Mouse (Mus musculus) layer of hippocampus, adult 8-10 months (tissue): ENCODE data around the gene Svs3a. TPM values are rescaled to one million over a fixed set of nuclear protein-coding genes. Genes with fewer than 3 reads are reported as not detected.
"Not testable (repeated sequence)": the region's sequence is repeated elsewhere in the genome, so short reads cannot be mapped to it uniquely, and the experiment has no call there.

ENCODE experiments used
- DNase-seq, 2 experiments: peaks; one replicate each; pipeline ENCODE4 v3.0.0; 2022; ENCODE audit warnings: low spot score in 2 of 2
- total RNA-seq, 4 experiments: library from RNA; stranded (reverse); gene quantifications; 2 replicates each; pipeline ENCODE4 v1.2.4; 2022

The Svs3a gene
- total RNA-seq = not detected

GRCm38 (mm10) chr2:164288968-164289367, at the start of gene Svs3a:
Gene Svs3a, plus strand, starts transcription at chr2:164289268.
- DNase-seq = not testable (repeated sequence)

GRCm38 (mm10) chr2:164256540-164256939, 32.5 kb upstream of the Svs3a start, which contains the start of gene Svs3b:
Gene Svs3b, minus strand, starts transcription at chr2:164256640.
- DNase-seq = not testable (repeated sequence)

GRCm38 (mm10) chr2:164278359-164278758, 10.7 kb upstream of the Svs3a start, which contains the start of gene Svs4:
Gene Svs4, minus strand, starts transcription at chr2:164278459.
- no peak for DNase-seq

- DNase-seq = peak in 1 of 2 experiments; percentile 2
These were observed 23.5 kb downstream of the Svs3a start for GRCm38 (mm10) chr2:164312599-164312998.

- not testable (repeated sequence) for DNase-seq
These were observed 26.4 kb downstream of the Svs3a start for GRCm38 (mm10) chr2:164315460-164315859.

GRCm38 (mm10) chr2:164316451-164316850, 27.4 kb downstream of the Svs3a start, which contains the start of gene Svs6:
Gene Svs6, plus strand, starts transcription at chr2:164316751.
- DNase-seq = not testable (repeated sequence)

- no peak for DNase-seq
These were observed 31.9 kb downstream of the Svs3a start for GRCm38 (mm10) chr2:164320983-164321382.

GRCm38 (mm10) chr2:164332440-164332839, 43.4 kb downstream of the Svs3a start, which contains the start of gene Svs5:
Gene Svs5, plus strand, starts transcription at chr2:164332740.
- DNase-seq = not testable (repeated sequence)

Other genes starting within 250 kb of the Svs3a start
- 10 to 100 TPM; 41.1 to 55.7 (median 46.3) TPM for gene Stk4, start 218.9 kb upstream of the Svs3a start, total RNA-seq
- 100 to 1,000 TPM; 108 to 114 (median 109) TPM for gene Tomm34, start 218.1 kb upstream of the Svs3a start, total RNA-seq
- gene Kcns1, start 118.2 kb upstream of the Svs3a start, total RNA-seq = 1 to 10 TPM; 5.3 to 7.8 (median 6.2) TPM
- gene Wfdc5, start 106.5 kb upstream of the Svs3a start, total RNA-seq = not detected
- gene Wfdc12, start 98.7 kb upstream of the Svs3a start, total RNA-seq = not detected
- gene Wfdc15a, start 89.1 kb upstream of the Svs3a start, total RNA-seq = not detected
- not detected for gene Wfdc15b, start 67.6 kb upstream of the Svs3a start, total RNA-seq
- gene Svs2, start 50.8 kb upstream of the Svs3a start, total RNA-seq = not detected
- gene Svs3b, start 32.6 kb upstream of the Svs3a start, total RNA-seq = not detected
- gene Svs4, start 10.8 kb upstream of the Svs3a start, total RNA-seq = not detected
- gene Svs6, start 27.5 kb downstream of the Svs3a start, total RNA-seq = not detected
- gene Svs5, start 43.5 kb downstream of the Svs3a start, total RNA-seq = not detected
- gene Slpi, start 99.8 kb downstream of the Svs3a start, total RNA-seq = 1 to 10 TPM in 3 of 4 experiments, not detected in 1; 1.2 to 1.5 (median 1.2) TPM
- under 1 TPM; 0.34 to 0.67 (median 0.42) TPM for gene Rbpjl, start 113.9 kb downstream of the Svs3a start, total RNA-seq
- 10 to 100 TPM; 11.1 to 12.6 (median 11.9) TPM for gene Matn4, start 115.9 kb downstream of the Svs3a start, total RNA-seq
- 100 to 1,000 TPM; 109 to 165 (median 131) TPM for gene Sdc4, start 154.6 kb downstream of the Svs3a start, total RNA-seq
- gene Sys1, start 167.7 kb downstream of the Svs3a start, total RNA-seq = 10 to 100 TPM; 40.4 to 45.8 (median 44.8) TPM
- gene Gm20458, start 171.7 kb downstream of the Svs3a start, total RNA-seq = 10 to 100 TPM in 1 of 4 experiments, 1 to 10 TPM in 2, not detected in 1; 8.4 to 15.8 (median 9.9) TPM
- not detected for gene Trp53tg5, start 184.5 kb downstream of the Svs3a start, total RNA-seq
- 100 to 1,000 TPM; 109 to 163 (median 138) TPM for gene Dbndd2, start 196.8 kb downstream of the Svs3a start, total RNA-seq
- gene Pigt, start 208.3 kb downstream of the Svs3a start, total RNA-seq = 10 to 100 TPM; 75.4 to 90.5 (median 81.6) TPM